Mouse (Mus musculus) liver, embryonic 14.5 days (tissue): ENCODE results near the gene Cipc.

Experiments used
- CTCF ChIP-seq: IDR thresholded peaks from 2 replicates; pipeline ENCODE4 v1.5.1; 2016; ENCODE audit warnings: antibody characterized with exemption, low read depth, control low read depth
- EP300 ChIP-seq: IDR thresholded peaks from 2 replicates; pipeline ENCODE4 v1.6.1; 2016; ENCODE audit warnings: antibody characterized with exemption, low read depth

GRCm38 (mm10) chr12:86899461-86900179 is 47.2 kb upstream of the Cipc start:
- TF ChIP-seq CTCF (no peak), EP300 (no peak)
